In genomic region chr8:113383974-113384373, GRCm38 (mm10) we compare ENCODE assay signal across 10 mouse cellular contexts.
DNase-seq lines count a peak whose midpoint lies in the region.
"Had no signal": no experiment of that assay in that cellular context is flagged by ENCODE, and none has a peak within 500 bp of the region (broad histone marks: within the 10 kb centered on the region; RNA-seq: fewer than 3 reads in every experiment).

No protein-coding gene starts in this region.

- intact Hi-C loops in heart, postnatal 36 days (cut with DNase I), result no loop called here
- intact Hi-C loops in gastrocnemius, postnatal 36 days (cut with DNase I), result no loop called here

- peak; percentile 92 for DNase-seq in heart, adult 11 months
- DNase-seq in heart, embryonic 10.5 days (ENCODE audit: low spot score), result no peak
- DNase-seq in heart, adult 8-10 months (ENCODE audit: low spot score), result peak; percentile 54
- DNase-seq in heart, postnatal 36 days, result peak; percentile 34 to 43
- peak; percentile 9 for DNase-seq in lung, postnatal 14 days
- no peak for DNase-seq in embryo, embryonic 10 days (ENCODE audit: low spot score)
- no peak for DNase-seq in ovary, postnatal 36 days (ENCODE audit: low spot score)
- DNase-seq in gastrocnemius, postnatal 36 days, result no peak

- no peaks in the 10 kb centered on the region; the same call in 1 of the 2 replicates for H3K4me1 ChIP-seq in heart, embryonic 10.5 days
- H3K4me1 ChIP-seq: megakaryocyte, embryonic 14.5 days had no signal

- H3K9me3 ChIP-seq in heart, embryonic 10.5 days, result no peaks in the 10 kb centered on the region

- no peak overlapping the region for H3K4me3 ChIP-seq in heart, embryonic 10.5 days
- H3K4me3 ChIP-seq: erythroblast, embryonic 14.5 days; megakaryocyte, embryonic 14.5 days had no signal

- no peaks in the 10 kb centered on the region for H3K36me3 ChIP-seq in heart, embryonic 10.5 days

- 35% methylated on average over 4 of the region's 4 CpGs for WGBS in heart, embryonic 10.5 days

- no peak overlapping the region for H3K27ac ChIP-seq in heart, embryonic 10.5 days

- H3K27me3 ChIP-seq in heart, embryonic 10.5 days (ENCODE audit: insufficient read depth, poor library complexity, severe bottlenecking), result no peaks in the 10 kb centered on the region
- H3K27me3 ChIP-seq: megakaryocyte, embryonic 14.5 days had no signal

Comparison
In these comparisons a context has a peak if more than half of its experiments do, and no peak if none do; other contexts are left out.
1. DNase-seq: peak in heart, adult 11 months (single experiment), heart, adult 8-10 months (single experiment), heart, postnatal 36 days (2 of 2) and lung, postnatal 14 days (single experiment); none in heart, embryonic 10.5 days (single experiment), embryo, embryonic 10 days (single experiment), ovary, postnatal 36 days (single experiment) and gastrocnemius, postnatal 36 days (0 of 2).